Mouse (Mus musculus): ENCODE measurements around the gene Dao.

DNA sequence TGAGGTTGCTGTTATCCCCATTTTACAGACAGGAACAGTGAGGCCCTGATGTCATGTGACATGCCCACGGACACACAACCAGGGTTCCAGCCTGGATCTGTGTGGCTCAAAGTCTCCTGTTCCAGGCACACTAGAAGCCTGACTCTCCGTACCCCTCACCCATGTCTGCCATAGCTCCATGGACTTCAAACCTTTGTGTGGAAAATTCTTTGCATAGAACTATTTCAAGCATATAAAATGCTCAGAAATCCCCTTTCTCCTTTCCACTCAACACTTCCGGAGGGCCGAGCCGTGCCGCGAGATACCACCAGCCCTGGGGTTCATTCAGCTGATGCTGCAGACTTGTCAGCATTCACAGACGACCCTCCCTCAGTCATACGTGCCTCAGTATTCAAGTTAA lies 64.0 kb downstream of the Dao start:
- no peak for TF ChIP-seq CTCF (conservative IDR thresholded peaks at IDR 0.05; ENCODE audit: insufficient read depth, insufficient read length, low read depth, low read length)
- TF ChIP-seq POLR2A (IDR thresholded peaks at IDR 0.05; ENCODE audit: low read depth, low read length): no peak
